Mouse (Mus musculus) megakaryocyte-erythroid progenitor cell, adult 5 weeks (primary cell): ENCODE data around the gene Ruvbl2. TPM values are rescaled to one million over a fixed set of nuclear protein-coding genes. Genes with fewer than 3 reads are reported as not detected.

Experiments
- polyA plus RNA-seq: library from polyadenylated mRNA; stranded (reverse); fragments of >175 nt; gene quantifications from 2 replicates; pipeline ENCODE4 v1.2.3, GENCODE M21; 2012

Gene Ruvbl2
- polyA plus RNA-seq, result 407 and 425 TPM in 2 replicates

DNA sequence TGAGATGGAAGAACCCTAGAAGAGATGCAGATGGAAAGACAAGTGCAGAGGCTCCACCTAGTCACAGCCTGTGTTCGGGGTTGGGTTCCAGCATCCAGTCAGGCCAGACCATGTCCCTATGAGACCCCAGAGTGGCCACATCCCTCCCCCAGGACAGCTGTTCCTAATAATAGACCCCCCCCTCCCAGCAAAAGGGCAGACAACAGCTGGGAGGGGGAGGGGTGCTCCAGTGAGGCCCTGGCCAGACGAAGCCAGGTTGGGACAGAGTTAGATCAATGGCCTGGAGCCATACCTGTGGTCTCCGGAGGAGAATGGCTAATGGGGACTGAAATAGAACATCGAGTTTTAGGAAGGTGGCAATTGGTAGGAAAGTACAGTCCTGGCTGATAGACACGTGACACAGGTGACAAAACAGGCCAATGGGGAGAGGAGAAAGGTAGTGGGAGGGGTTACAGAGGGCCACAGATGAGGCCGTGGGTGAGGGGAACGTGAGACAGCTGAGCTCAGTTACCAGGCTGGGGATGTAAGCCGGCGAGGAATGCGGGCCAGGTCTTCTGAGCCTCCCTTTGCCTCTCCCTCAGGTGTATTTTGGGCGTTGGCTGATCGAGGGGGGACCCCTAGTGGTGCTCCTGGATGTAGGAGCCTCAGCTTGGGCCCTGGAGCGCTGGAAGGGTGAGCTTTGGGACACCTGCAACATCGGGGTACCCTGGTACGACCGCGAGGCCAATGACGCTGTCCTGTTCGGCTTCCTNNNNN, at the start of gene Ruvbl2:
Gene Ruvbl2 (minus strand): TSS at position 576 of the 756 bp plus-strand sequence.

DNA sequence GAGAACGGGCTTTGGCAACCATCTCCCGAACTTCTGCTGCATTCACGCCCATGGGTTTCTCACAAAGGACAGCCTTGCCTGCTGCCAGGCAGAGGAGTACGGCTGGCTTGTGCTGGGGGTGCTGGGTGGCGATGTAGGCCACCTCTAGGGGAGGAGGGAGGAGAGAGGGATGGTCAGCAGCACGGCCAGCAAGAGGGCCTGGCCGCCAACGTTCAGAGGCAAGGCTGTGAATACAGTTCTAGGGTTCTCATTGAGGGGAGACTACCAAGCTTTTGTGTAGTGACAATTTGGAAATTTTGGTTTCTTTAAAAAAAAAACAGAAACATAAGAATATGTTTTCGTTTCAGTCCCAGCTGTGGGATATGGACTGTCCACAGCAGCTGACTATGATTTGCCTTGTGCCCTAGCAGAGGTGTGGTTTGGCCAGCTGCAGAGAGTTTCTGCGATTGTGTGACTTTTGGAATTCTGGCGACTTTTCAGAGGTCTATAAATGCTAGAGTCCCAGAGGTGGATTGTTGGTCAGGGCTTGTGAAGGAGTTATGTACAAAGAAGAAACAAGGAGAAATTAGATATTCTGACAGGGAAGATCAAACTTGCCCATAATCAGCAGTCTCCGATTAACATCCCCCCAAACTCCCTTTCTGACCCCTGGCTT, 49.0 kb upstream of the Ruvbl2 start, which contains the start of gene Gm45808:
Gene Gm45808 (minus strand): TSS at position 51 of the 655 bp plus-strand sequence.

GRCm38 (mm10) chr7:45481374-45481927, 43.6 kb upstream of the Ruvbl2 start, which contains the start of gene Tulp2:
TSS of gene Tulp2 (plus strand) at chr7:45481877.

GRCm38 (mm10) chr7:45466283-45467089, 28.6 kb upstream of the Ruvbl2 start, which contains the start of gene Bax:
TSS of gene Bax (minus strand) at chr7:45466898.

DNA sequence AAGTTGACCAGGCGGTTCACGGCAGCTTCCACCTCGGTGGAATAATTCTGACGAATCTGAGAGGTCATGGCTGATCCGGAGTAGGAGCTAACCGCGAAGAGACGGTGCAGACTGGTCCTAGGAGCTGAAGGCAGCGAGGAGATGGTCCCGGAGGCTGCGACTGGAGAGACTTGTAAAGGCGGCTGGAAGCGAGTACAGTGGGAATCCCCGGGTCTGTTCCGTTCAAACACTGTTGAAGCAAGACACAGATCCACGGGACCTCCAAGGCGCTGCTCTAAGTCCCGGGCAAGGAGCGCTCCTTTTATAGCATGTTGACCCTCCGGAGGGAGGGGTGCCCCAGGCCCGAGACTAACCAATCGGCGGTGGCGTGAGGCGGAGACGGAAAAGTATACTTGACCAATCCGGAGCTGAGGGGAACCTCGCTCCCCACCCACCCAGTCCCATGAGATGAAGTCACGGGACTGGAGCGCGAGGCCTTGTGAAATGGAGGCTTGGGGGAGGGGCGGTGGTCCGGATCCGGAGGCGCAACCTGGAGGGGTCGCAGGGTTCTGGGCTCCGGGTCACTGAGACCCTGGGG, 21.8 kb upstream of the Ruvbl2 start, which contains the start of gene Ftl1:
Gene Ftl1 (minus strand): TSS at position 321 of the 577 bp plus-strand sequence.

GRCm38 (mm10) chr7:45434203-45435015, 3.5 kb downstream of the Ruvbl2 start, which contains the start of gene Gys1:
TSS of gene Gys1 (plus strand) at chr7:45434844.

DNA sequence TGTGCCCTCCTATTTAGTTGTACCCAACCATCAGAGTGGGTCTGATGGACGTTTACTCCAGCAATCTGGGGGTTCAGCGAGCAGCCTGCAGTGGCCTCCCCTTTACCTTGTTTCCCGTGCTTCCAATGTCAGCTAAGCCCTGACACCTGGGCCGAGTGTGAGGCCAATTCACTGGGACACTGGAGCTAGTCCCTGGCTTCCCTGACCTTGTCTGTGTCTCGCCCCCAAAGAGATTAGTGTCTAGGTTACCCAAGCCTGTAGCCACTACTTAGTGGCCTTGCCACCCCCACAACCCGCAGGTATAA, 17.3 kb downstream of the Ruvbl2 start, which contains the start of gene Lhb:
Gene Lhb (plus strand): TSS at position 206 of the 305 bp plus-strand sequence.

GRCm38 (mm10) chr7:45413113-45413863, 24.6 kb downstream of the Ruvbl2 start, which contains the start of gene Ntf5:
TSS of gene Ntf5 (plus strand) at chr7:45413695.

GRCm38 (mm10) chr7:45405091-45406075, 32.5 kb downstream of the Ruvbl2 start, which contains the start of gene Kcna7:
TSS of gene Kcna7 (plus strand) at chr7:45405653.

GRCm38 (mm10) chr7:45395578-45396336, 42.1 kb downstream of the Ruvbl2 start, which contains the start of gene Snrnp70:
TSS of gene Snrnp70 (minus strand) at chr7:45395742.

Other genes starting within 250 kb of the Ruvbl2 start
- 0.56 and 1.3 TPM in 2 replicates for gene Ccdc155, start 233.2 kb downstream of the Ruvbl2 start, polyA plus RNA-seq
- 14.7 and 21.4 TPM in 2 replicates for gene Dkkl1, start 225.9 kb downstream of the Ruvbl2 start, polyA plus RNA-seq
- 0.82 and 2.2 TPM in 2 replicates for gene Tead2, start 222.3 kb downstream of the Ruvbl2 start, polyA plus RNA-seq
- 173 and 185 TPM in 2 replicates for gene Cd37, start 199.0 kb downstream of the Ruvbl2 start, polyA plus RNA-seq
- not detected in 2 replicates for gene Slc6a16, start 197.0 kb downstream of the Ruvbl2 start, polyA plus RNA-seq
- 0.09 TPM in 1 of 2 replicates, not detected in the other for gene Slc6a21, start 160.6 kb downstream of the Ruvbl2 start, polyA plus RNA-seq
- gene Trpm4, start 104.3 kb downstream of the Ruvbl2 start, polyA plus RNA-seq, result 3.3 and 5.4 TPM in 2 replicates
- not detected in 2 replicates for gene Hrc, start 102.8 kb downstream of the Ruvbl2 start, polyA plus RNA-seq
- 0.56 TPM in 2 replicates for gene Ppfia3, start 71.1 kb downstream of the Ruvbl2 start, polyA plus RNA-seq
- 2.3 and 2.6 TPM in 2 replicates for gene Lin7b, start 67.5 kb downstream of the Ruvbl2 start, polyA plus RNA-seq
- 920 and 1,244 TPM in 2 replicates for gene Snrnp70, start 42.4 kb downstream of the Ruvbl2 start, polyA plus RNA-seq
- gene Kcna7, start 32.4 kb downstream of the Ruvbl2 start, polyA plus RNA-seq, result 0.04 and 0.28 TPM in 2 replicates
- gene Ntf5, start 24.4 kb downstream of the Ruvbl2 start, polyA plus RNA-seq, result 0.04 TPM in 1 of 2 replicates, not detected in the other
- gene Lhb, start 17.3 kb downstream of the Ruvbl2 start, polyA plus RNA-seq, result 0.11 TPM in 1 of 2 replicates, not detected in the other
- 28.3 and 36.5 TPM in 2 replicates for gene Gys1, start 3.3 kb downstream of the Ruvbl2 start, polyA plus RNA-seq
- 3,550 and 4,748 TPM in 2 replicates for gene Ftl1, start 21.8 kb upstream of the Ruvbl2 start, polyA plus RNA-seq
- gene Bax, start 28.8 kb upstream of the Ruvbl2 start, polyA plus RNA-seq, result 188 and 194 TPM in 2 replicates
- gene Tulp2, start 43.8 kb upstream of the Ruvbl2 start, polyA plus RNA-seq, result 0.05 TPM in 1 of 2 replicates, not detected in the other
- gene Gm45808, start 48.7 kb upstream of the Ruvbl2 start, polyA plus RNA-seq, result not detected in 2 replicates
- 4.6 TPM in 2 replicates for gene Dhdh, start 50.7 kb upstream of the Ruvbl2 start, polyA plus RNA-seq
- gene Nucb1, start 72.3 kb upstream of the Ruvbl2 start, polyA plus RNA-seq, result 728 and 929 TPM in 2 replicates
- 397 and 438 TPM in 2 replicates for gene Ppp1r15a, start 88.2 kb upstream of the Ruvbl2 start, polyA plus RNA-seq
- gene Plekha4, start 88.2 kb upstream of the Ruvbl2 start, polyA plus RNA-seq, result 0.93 and 1.1 TPM in 2 replicates
- 2.8 and 3.1 TPM in 2 replicates for gene Hsd17b14, start 116.8 kb upstream of the Ruvbl2 start, polyA plus RNA-seq
- gene Bcat2, start 132.1 kb upstream of the Ruvbl2 start, polyA plus RNA-seq, result 58.9 and 61.2 TPM in 2 replicates
- not detected in 2 replicates for gene Fgf21, start 177.4 kb upstream of the Ruvbl2 start, polyA plus RNA-seq
- gene Fut1, start 179.2 kb upstream of the Ruvbl2 start, polyA plus RNA-seq, result not detected in 2 replicates
- 0.14 and 0.18 TPM in 2 replicates for gene Izumo1, start 183.7 kb upstream of the Ruvbl2 start, polyA plus RNA-seq
- 0.60 and 0.75 TPM in 2 replicates for gene Rasip1, start 189.4 kb upstream of the Ruvbl2 start, polyA plus RNA-seq
- 0.30 TPM in 1 of 2 replicates, not detected in the other for gene Mamstr, start 201.9 kb upstream of the Ruvbl2 start, polyA plus RNA-seq
- 0.10 TPM in 1 of 2 replicates, not detected in the other for gene Fut2, start 228.3 kb upstream of the Ruvbl2 start, polyA plus RNA-seq
- gene Ntn5, start 245.9 kb upstream of the Ruvbl2 start, polyA plus RNA-seq, result 0.04 TPM in 1 of 2 replicates, not detected in the other